Mouse (Mus musculus) gastrocnemius, postnatal 10 days (tissue): ENCODE measurements around the gene Etv5. TPM values are rescaled to one million over a fixed set of nuclear protein-coding genes. Genes with fewer than 3 reads are reported as not detected.
"Not testable (repeated sequence)": the region's sequence is repeated elsewhere in the genome, so short reads cannot be mapped to it uniquely, and the experiment has no call there.

Source experiments
- DNase-seq: peaks from one replicate; pipeline ENCODE4 v3.0.0; 2021; ENCODE audit warnings: mixed read lengths
- total RNA-seq, 2 experiments: library from RNA; stranded (reverse); gene quantifications; 2 replicates each; pipeline ENCODE4 v1.2.3; 2021

Gene Etv5
- total RNA-seq, 2 experiments from 2014 or later = 22.2 to 23.6 TPM

DNA sequence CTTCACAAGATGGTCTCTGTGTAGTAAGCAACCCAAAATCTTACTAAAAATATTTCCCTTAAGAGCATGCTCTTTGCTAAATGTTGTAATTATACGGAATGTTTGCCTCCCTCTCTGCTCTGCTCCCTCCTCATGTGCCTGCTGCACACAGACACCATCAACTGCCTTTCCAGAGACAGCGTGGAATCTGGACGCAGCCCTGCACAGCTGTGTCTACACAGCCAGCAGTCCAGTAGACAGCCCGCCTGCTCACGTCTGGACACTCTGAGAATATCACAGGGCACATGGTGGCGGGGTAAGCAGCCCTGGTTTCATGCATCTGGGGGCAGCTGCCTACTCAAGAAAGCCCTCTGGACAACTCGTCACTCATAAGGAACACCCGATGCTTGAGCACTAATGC lies 43.1 kb downstream of the Etv5 start:
- no peak for DNase-seq

DNA sequence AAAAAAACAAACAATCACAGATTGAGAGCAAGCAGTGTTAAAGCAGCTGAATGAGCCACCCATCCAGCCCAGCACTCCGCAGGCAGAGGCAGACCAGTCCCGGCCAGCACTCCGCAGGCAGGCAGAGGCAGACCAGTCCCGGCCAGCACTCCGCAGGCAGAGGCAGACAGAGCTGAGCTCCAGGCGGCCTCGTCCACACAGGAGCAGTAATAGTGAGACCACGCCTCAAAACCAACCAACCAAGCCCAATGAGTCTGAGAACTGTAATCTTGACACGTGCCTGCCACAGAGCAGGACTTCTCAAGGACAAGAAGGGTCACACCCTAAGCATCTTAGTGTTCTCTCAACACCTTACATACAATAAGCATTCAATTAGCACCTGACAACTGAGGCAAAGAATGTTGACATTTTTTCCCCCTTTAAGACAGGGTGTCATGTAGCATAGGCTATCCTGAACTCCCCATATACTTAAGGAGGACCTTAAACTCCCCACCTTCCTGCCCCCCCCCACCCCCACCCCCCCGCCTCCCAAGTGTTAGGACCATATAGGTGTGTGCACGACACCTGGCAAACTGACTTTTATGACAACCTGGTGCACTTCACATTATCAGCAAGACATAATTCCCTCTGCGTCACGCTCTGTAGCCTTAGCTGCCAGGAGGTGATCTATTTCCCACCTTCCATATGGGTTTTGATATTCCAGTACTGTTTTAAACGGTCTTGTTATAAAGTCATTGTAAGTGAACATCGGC lies 44.2 kb downstream of the Etv5 start:
- DNase-seq = no peak

- DNase-seq = no peak
Observed at GRCm38 (mm10) chr16:22390348-22390897, 49.1 kb downstream of the Etv5 start.

GRCm38 (mm10) chr16:22389146-22389911 lies 50.2 kb downstream of the Etv5 start:
- no peak for DNase-seq

- DNase-seq = no peak
Observed at GRCm38 (mm10) chr16:22387731-22388130, 51.8 kb downstream of the Etv5 start.

- DNase-seq = not testable (repeated sequence)
Observed at GRCm38 (mm10) chr16:22382018-22382417, 57.5 kb downstream of the Etv5 start.

GRCm38 (mm10) chr16:22380981-22381380 lies 58.5 kb downstream of the Etv5 start:
- no peak for DNase-seq

GRCm38 (mm10) chr16:22379986-22380385 lies 59.5 kb downstream of the Etv5 start:
- no peak for DNase-seq

- no peak for DNase-seq
Observed at GRCm38 (mm10) chr16:22379342-22379741, 60.2 kb downstream of the Etv5 start.

GRCm38 (mm10) chr16:22377714-22378113 lies 61.8 kb downstream of the Etv5 start:
- DNase-seq = no peak

- no peak for DNase-seq
Observed at GRCm38 (mm10) chr16:22374898-22375297, 64.6 kb downstream of the Etv5 start.

DNA sequence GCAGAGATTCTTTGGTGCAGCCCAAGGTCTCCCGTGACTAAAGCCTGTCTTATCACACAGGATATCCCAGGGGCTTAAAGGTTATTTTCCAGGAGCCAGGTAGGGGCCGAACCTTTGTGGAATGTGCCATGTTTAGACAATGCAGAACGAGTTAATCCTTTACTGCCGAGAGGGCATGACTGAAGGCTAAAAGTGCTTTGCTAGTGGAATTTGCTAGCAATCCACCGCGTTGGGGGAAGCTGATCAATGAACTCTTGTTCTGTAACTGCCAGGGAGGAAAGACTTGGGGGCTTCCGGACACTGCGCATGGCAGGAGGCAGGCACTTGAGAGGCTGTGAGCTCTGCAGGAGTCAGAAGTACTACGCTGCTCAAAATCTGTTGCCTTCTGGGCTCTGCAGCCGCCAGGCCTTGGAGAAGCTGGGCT lies 66.8 kb downstream of the Etv5 start:
- DNase-seq = no peak

DNA sequence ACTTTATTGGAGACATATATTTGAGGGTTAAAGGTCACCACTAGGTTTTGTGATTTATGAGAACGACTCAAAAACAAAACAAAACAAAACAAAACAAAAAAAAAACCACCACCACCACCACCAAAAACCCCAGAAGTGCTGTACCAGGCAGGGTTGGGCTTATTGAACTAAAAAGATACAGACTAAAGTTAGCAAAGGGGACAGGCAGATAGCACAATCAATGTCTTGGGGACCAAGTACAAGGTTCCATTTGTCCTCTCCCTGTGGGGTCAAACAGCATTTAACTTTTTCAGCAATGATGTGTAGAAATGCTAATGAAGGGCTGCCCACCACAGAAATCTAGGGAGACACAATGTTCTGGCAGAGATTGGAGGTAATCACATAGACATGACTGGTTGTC lies 67.3 kb downstream of the Etv5 start:
- DNase-seq = no peak

GRCm38 (mm10) chr16:22367099-22367498 lies 72.4 kb downstream of the Etv5 start:
- DNase-seq = no peak

GRCm38 (mm10) chr16:22366040-22366439 lies 73.5 kb downstream of the Etv5 start:
- no peak for DNase-seq

GRCm38 (mm10) chr16:22365596-22365995 lies 73.9 kb downstream of the Etv5 start:
- no peak for DNase-seq

DNA sequence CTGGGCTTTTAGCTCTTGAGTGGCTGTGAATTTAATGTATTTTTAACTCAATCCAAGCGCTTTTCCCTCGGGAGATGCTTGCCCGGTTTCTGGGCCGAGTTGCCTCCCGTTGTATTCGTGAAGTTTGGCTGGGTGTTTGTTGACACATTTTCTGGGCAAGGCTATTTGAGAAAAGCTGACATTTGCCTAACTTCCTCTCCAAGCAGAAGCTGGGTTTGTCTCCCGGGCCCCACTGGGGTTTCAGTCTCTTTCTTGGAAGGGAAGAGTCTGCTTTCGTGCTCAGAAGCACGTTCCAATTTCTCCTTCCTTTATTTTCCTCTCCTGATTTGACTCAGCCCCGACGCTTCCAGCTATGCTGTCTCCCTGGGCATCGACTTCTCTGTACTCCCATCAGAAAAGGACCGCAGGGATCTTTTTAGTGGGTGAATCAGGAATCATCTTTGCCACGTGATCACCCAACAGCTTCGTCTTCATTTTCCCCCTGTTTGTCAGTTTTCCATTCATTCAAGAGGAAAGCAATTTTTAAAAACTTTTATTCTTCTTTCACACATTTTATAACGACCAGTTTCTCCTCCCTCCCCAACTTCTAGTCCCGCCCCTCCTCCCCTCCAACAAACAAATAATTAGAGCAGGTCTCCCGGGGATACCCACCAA lies 80.7 kb downstream of the Etv5 start:
- peak; percentile 11 for DNase-seq

DNA sequence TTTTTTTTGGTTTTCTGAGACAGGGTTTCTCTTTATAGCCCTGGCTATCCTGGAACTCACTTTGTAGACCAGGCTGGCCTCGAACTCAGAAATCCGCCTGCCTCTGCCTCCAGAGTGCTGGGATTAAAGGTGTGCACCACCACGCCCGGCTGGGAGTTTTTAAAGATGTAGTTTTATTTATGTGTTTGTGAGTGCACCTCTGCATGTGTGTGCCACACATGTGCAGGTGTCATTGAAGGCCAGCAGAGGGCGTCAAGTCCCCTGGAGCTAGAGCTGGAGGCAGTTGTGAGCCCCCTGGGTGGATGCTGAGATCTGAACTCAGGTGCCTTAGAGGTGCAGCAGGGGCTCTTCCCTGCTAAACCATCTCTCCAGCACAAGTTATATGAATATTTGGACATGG lies 85.3 kb downstream of the Etv5 start:
- DNase-seq = not testable (repeated sequence)

DNA sequence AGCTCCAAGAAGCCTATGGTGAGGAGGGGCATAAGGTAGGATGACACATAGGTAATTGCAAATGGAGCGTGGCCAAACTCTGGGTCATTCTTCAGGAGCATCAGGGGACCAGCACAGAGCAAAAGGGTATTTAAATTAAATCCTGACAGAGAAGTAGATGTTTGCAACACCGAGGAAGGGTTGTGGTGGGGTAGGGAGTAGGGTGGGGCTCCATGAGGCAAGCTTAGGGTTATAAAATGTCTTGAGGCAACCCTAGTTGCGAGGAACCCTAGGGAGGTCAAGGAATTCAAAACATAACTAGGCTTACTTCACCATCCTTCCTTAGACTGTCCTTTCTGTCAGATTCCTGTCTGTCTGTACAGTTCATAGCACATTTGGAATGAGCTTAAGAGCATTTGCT lies 85.9 kb downstream of the Etv5 start:
- no peak for DNase-seq

DNA sequence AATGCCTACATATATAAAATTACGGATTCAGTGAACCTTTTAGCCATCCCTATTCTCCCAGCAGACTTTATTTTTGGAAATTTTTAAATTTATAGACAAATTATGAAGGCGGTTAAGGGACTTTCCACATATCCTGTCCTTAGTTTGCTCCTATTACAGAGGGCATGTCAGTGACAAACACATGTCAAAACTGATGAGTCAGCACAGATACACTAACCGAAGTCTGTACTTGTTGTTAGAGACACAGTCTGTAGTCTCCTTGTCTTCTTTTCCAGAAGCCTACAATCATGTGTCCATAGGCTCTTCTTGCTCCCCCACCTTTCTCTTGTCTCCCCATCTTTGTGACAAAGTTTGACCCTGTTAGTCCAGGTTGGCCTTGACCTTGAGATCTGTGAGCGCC lies 88.3 kb downstream of the Etv5 start:
- no peak for DNase-seq

GRCm38 (mm10) chr16:22349798-22350197 lies 89.7 kb downstream of the Etv5 start:
- no peak for DNase-seq

GRCm38 (mm10) chr16:22348478-22349270 lies 90.8 kb downstream of the Etv5 start:
- DNase-seq = no peak
